Mouse (Mus musculus) stomach, embryonic 16.5 days (tissue): Measurements from ENCODE around the gene Fam98a. TPM values are rescaled to one million over a fixed set of nuclear protein-coding genes. Genes with fewer than 3 reads are reported as not detected.

Source experiments
- ATAC-seq: fragments of 200-750 bp; cut with Nextera tagmentation; 2 replicates; pipeline ENCODE4 v1.8.0; 2017; ENCODE audit warnings: moderate number of reproducible peaks, moderate TSS enrichment; ENCODE audit not compliant: insufficient read depth, low FRiP score
- H3K27ac ChIP-seq: fragments of 300-500 bp; sonication (generic); 2 replicates; pipeline ENCODE4 v1.5.1; 2014; ENCODE audit warnings: low read length
- H3K27me3 ChIP-seq: fragments of 300-500 bp; sonication (generic); 2 replicates; pipeline ENCODE4 v1.6.1; 2014; ENCODE audit warnings: low read length, control low read depth, mixed read lengths; ENCODE audit not compliant: control insufficient read depth, insufficient read depth
- H3K36me3 ChIP-seq: fragments of 300-500 bp; sonication (generic); 2 replicates; pipeline ENCODE4 v1.6.1; 2014; ENCODE audit warnings: low read length; ENCODE audit not compliant: control insufficient read depth, insufficient read depth
- H3K4me1 ChIP-seq: fragments of 300-500 bp; sonication (generic); 2 replicates; pipeline ENCODE4 v1.6.1; 2014; ENCODE audit warnings: low read length, control low read depth, mixed read lengths; ENCODE audit not compliant: control insufficient read depth, insufficient read depth
- H3K4me2 ChIP-seq: fragments of 300-500 bp; sonication (generic); 2 replicates; pipeline ENCODE4 v1.6.1; 2014; ENCODE audit warnings: low read depth, low read length, mixed read lengths
- H3K4me3 ChIP-seq: fragments of 300-500 bp; sonication (generic); replicated peaks from 2 replicates; pipeline ENCODE4 v1.5.1; 2014; ENCODE audit warnings: mild to moderate bottlenecking, low read length
- H3K9ac ChIP-seq: fragments of 300-500 bp; sonication (generic); 2 replicates; pipeline ENCODE4 v1.6.1; 2014; ENCODE audit warnings: low read length
- H3K9me3 ChIP-seq: fragments of 300-500 bp; sonication (generic); replicated peaks from 2 replicates; pipeline ENCODE4 v1.6.1; 2016; ENCODE audit warnings: low read length, control low read depth; ENCODE audit not compliant: control insufficient read depth
- WGBS: fragments of 180-500 bp; shearing (Covaris S2); extraction: QIAGEN DNeasy Blood & Tissue Kit; methylation state at CpG from one replicate; pipeline ENCODE4 v1.1.7; 2014; 5-methylcytosine and 5-hydroxymethylcytosine counted together
- polyA plus RNA-seq: library from polyadenylated mRNA; unstranded; fragments of >200 nt; fragmentation: Nextera tagmentation; extraction: Ambion mirVana; gene quantifications from 2 replicates; pipeline ENCODE4 v1.2.1, GENCODE M21; 2015

Gene Fam98a
- polyA plus RNA-seq, 1 experiment from 2014 or later = 23.2 TPM

DNA sequence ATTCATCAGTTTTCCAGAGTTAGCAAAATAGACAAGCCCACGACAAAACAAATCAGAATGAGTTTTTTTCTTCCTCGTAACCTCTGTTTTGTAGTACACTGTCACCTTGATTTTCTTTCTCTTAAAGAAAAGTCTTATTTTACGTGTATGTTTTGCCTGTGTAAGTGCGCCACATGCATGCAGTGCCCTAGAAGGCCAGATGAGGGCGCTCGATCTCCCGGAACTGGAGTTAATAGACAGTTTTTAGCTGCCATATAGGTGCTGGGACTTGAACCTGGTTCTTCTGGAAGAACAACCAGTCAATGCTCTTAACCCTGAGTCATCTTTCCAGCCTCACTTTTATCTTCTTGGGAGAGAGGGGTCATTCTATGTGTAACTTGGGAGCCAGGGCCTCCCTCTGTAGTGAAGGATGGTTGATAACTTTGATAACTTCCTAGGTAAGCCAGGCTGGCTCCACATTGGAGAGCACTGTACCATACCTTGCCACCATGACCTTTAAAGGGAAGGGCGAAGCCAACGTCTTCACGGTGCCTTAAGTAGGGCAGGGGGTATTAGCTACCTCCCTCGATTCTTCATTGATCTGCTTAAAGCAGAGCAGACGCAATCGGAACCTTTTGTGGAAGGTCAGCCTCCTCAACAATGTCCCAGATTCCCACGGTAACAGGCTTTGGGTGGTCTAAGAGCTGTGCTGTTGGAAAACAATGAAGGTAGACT is 22.4 kb downstream of the Fam98a start:
- H3K27me3 ChIP-seq = no peaks in the 10 kb centered on the region
- H3K4me3 ChIP-seq = no peak overlapping the region
- ATAC-seq = no peak
- H3K36me3 ChIP-seq = no peaks in the 10 kb centered on the region; the same call in 1 of the 2 replicates
- H3K9ac ChIP-seq = no peak overlapping the region
- 93% methylated on average over 14 of the region's 14 CpGs for WGBS
- H3K9me3 ChIP-seq = no peaks in the 10 kb centered on the region
- H3K27ac ChIP-seq = no peak overlapping the region
- H3K4me1 ChIP-seq = no peaks in the 10 kb centered on the region
- H3K4me2 ChIP-seq = no peak overlapping the region

- no peaks in the 10 kb centered on the region; the same call in 1 of the 2 replicates for H3K36me3 ChIP-seq
- no peak overlapping the region for H3K9ac ChIP-seq
- no peak for ATAC-seq
- no peak overlapping the region for H3K27ac ChIP-seq
- 91% methylated on average over 1 of the region's 1 CpGs for WGBS
- H3K4me1 ChIP-seq = no peaks in the 10 kb centered on the region
- H3K9me3 ChIP-seq = no peaks in the 10 kb centered on the region
- H3K4me2 ChIP-seq = no peak overlapping the region
- H3K4me3 ChIP-seq = no peak overlapping the region
- H3K27me3 ChIP-seq = no peaks in the 10 kb centered on the region
Measured at GRCm38 (mm10) chr17:75526411-75526810, 25.3 kb downstream of the Fam98a start.

GRCm38 (mm10) chr17:75523812-75524211 is 27.9 kb downstream of the Fam98a start:
- Histone ChIP-seq H3K27ac (no peak overlapping the region), H3K4me3 (no peak overlapping the region), H3K4me2 (no peak overlapping the region), H3K27me3 (no peaks in the 10 kb centered on the region), H3K9ac (no peak overlapping the region), H3K4me1 (no peaks in the 10 kb centered on the region), H3K9me3 (no peaks in the 10 kb centered on the region), H3K36me3 (no peaks in the 10 kb centered on the region)
- no peak for ATAC-seq
- 58% methylated on average over 3 of the region's 3 CpGs for WGBS

- H3K9me3 ChIP-seq = no peaks in the 10 kb centered on the region
- no peaks in the 10 kb centered on the region for H3K27me3 ChIP-seq
- H3K4me2 ChIP-seq = no peak overlapping the region
- no peak overlapping the region for H3K4me3 ChIP-seq
- H3K36me3 ChIP-seq = no peaks in the 10 kb centered on the region
- 21% methylated on average over 9 of the region's 9 CpGs for WGBS
- ATAC-seq = no peak
- H3K9ac ChIP-seq = no peak overlapping the region
- H3K27ac ChIP-seq = no peak overlapping the region
- no peaks in the 10 kb centered on the region for H3K4me1 ChIP-seq
Measured at GRCm38 (mm10) chr17:75522347-75523065, 29.2 kb downstream of the Fam98a start.

DNA sequence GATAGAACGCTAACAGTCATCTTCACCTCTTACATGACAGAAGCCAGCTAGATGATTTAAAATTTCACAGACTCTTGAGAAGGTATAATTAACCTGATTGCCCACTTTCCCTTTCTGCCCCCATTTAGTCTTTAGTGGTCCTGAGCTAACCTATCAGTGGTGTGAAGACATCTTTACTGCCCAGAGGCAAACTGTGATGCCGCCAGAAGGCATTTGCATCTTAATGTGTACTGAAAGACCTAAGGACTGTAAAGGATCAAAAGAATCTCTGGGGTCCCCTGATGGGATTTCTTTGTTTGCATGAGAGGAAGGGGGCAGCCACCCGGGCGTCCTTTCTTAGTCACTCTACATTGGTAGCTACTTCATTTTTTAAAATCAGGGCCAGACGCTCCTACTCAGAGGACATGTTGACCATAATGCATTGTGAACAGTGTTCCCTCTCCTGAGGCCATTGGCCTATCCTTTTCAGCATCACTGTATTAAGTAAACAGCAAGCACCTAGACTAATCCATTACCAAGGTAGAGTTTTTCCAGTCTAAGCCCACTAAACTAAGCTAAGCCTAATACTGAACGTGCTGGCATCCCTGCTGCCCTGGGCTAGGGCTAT is 30.4 kb downstream of the Fam98a start:
- H3K36me3 ChIP-seq = no peaks in the 10 kb centered on the region
- H3K9me3 ChIP-seq = no peaks in the 10 kb centered on the region
- H3K27me3 ChIP-seq = no peaks in the 10 kb centered on the region
- H3K4me2 ChIP-seq = no peak overlapping the region
- 47% methylated on average over 6 of the region's 6 CpGs for WGBS
- H3K4me3 ChIP-seq = no peak overlapping the region
- ATAC-seq = no peak
- no peak overlapping the region for H3K27ac ChIP-seq
- no peaks in the 10 kb centered on the region for H3K4me1 ChIP-seq
- no peak overlapping the region for H3K9ac ChIP-seq

GRCm38 (mm10) chr17:75519239-75519900 is 32.4 kb downstream of the Fam98a start:
- H3K4me3 ChIP-seq = no peak overlapping the region
- no peak overlapping the region for H3K9ac ChIP-seq
- H3K4me2 ChIP-seq = no peak overlapping the region
- H3K4me1 ChIP-seq = no peaks in the 10 kb centered on the region
- 68% methylated on average over 8 of the region's 8 CpGs for WGBS
- H3K36me3 ChIP-seq = no peaks in the 10 kb centered on the region
- H3K9me3 ChIP-seq = no peaks in the 10 kb centered on the region
- no peak overlapping the region; the same call in 1 of the 2 replicates for H3K27ac ChIP-seq
- H3K27me3 ChIP-seq = no peaks in the 10 kb centered on the region
- ATAC-seq = no peak

GRCm38 (mm10) chr17:75518181-75518901 is 33.4 kb downstream of the Fam98a start:
- Histone ChIP-seq H3K27me3 (no peaks in the 10 kb centered on the region), H3K4me1 (no peaks in the 10 kb centered on the region), H3K36me3 (no peaks in the 10 kb centered on the region), H3K4me2 (no peak overlapping the region), H3K27ac (no peak overlapping the region), H3K9ac (no peak overlapping the region), H3K4me3 (no peak overlapping the region), H3K9me3 (no peaks in the 10 kb centered on the region)
- ATAC-seq = no peak
- 64% methylated on average over 8 of the region's 8 CpGs for WGBS

DNA sequence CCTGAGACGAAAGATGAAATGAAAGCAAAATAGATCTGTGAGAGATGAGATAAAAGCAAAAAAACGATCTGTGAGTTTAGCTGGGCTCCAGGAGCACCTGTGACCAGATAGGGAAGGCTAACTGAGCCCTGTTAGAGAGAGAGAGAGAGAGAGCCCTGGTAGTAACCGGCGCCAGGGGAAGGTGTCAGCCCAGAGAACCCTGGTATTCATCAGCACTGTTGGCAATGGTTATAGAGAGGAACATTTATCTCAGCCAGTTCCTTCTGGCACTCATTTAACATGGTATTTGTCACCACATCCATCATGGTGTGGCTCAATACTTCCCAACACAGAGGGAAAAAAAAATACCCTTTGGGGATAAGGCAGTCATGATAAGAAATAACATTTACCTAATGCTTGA is 35.2 kb downstream of the Fam98a start:
- H3K9ac ChIP-seq = no peak overlapping the region
- no peaks in the 10 kb centered on the region for H3K36me3 ChIP-seq
- WGBS = 56% methylated on average over 4 of the region's 4 CpGs
- no peak for ATAC-seq
- H3K4me3 ChIP-seq = no peak overlapping the region
- no peaks in the 10 kb centered on the region for H3K9me3 ChIP-seq
- no peaks in the 10 kb centered on the region for H3K4me1 ChIP-seq
- H3K27me3 ChIP-seq = no peaks in the 10 kb centered on the region
- H3K27ac ChIP-seq = no peak overlapping the region
- H3K4me2 ChIP-seq = no peak overlapping the region
